In the genomic region with DNA sequence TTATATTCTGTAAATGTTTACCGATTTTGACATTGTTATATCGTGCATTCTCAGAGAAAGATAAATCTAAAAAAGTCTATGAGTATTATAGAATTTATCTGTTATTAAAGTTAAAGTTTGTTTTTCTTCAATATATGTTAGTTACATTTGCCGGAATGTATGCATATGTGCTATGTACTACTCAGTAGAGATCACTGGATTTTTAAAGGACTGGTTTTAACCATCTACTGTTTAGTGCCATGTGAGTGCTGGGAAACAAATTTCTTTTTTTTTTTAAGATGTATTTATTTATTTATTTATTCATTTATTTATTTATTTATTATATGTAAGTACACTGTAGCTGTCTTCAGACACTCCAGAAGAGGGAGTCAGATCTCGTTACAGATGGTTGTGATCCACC, we compare ENCODE assay signal across 25 mouse cellular contexts. TPM values are rescaled to one million over a fixed set of nuclear protein-coding genes. Genes with fewer than 3 reads are reported as not detected.
DNase-seq lines count a peak whose midpoint lies in the region; ATAC-seq and TF ChIP-seq lines count a peak whose summit lies in the region.
"Had no signal": no experiment of that assay in that cellular context is flagged by ENCODE, and none has a peak within 500 bp of the region (broad histone marks: within the 10 kb centered on the region; RNA-seq: fewer than 3 reads in every experiment).

No protein-coding gene starts in this region.

- no peak for TF ChIP-seq POLR2A in limb, embryonic 14.5 days (IDR thresholded peaks at IDR 0.05; ENCODE audit: borderline replicate concordance, extremely low read depth, insufficient read depth, insufficient read length)

- H3K27ac ChIP-seq in limb, embryonic 11.5 days (replicated peaks; ENCODE audit: low read depth, low read length) = no peak overlapping the region
- H3K27ac ChIP-seq in limb, embryonic 10.5 days = no peak overlapping the region
- H3K27ac ChIP-seq in midbrain, postnatal 0 days (ENCODE audit: low read depth, low read length) = no peak overlapping the region
- H3K27ac ChIP-seq in midbrain, embryonic 10.5 days (replicated peaks) = no peak overlapping the region
- H3K27ac ChIP-seq in limb, embryonic 14.5 days (replicated peaks; ENCODE audit: low read depth, low read length) = no peak overlapping the region
- no peak overlapping the region for H3K27ac ChIP-seq in stomach, embryonic 15.5 days
- H3K27ac ChIP-seq: embryonic facial prominence, embryonic 15.5 days; forebrain, embryonic 10.5 days; heart, embryonic 10.5 days; heart, embryonic 15.5 days; hindbrain, embryonic 10.5 days; hindbrain, embryonic 14.5 days had no signal

- DNase-seq in limb, embryonic 11.5 days (ENCODE audit: low spot score) = no peak
- no peak for DNase-seq in limb, embryonic 10.5 days (ENCODE audit: low spot score)
- no peak for DNase-seq in midbrain, postnatal 0 days (ENCODE audit: low spot score)
- no peak for DNase-seq in midbrain, embryonic 10.5 days (ENCODE audit: low spot score)
- no peak for DNase-seq in limb, embryonic 14.5 days (ENCODE audit: low spot score)
- DNase-seq: adrenal gland, adult 2 months; cerebellum, adult 11 months; cerebellum, adult 8-10 months; cerebellum, postnatal 14 days; embryo, embryonic 11 days; gastrocnemius, postnatal 10 days; heart, adult 18-20 months; heart, postnatal 14 days had no signal

- no peak overlapping the region for H3K4me3 ChIP-seq in limb, embryonic 11.5 days (ENCODE audit: low read depth, low read length)
- no peak overlapping the region for H3K4me3 ChIP-seq in limb, embryonic 10.5 days
- no peak overlapping the region for H3K4me3 ChIP-seq in midbrain, postnatal 0 days (ENCODE audit: low read depth, low read length)
- H3K4me3 ChIP-seq in midbrain, embryonic 10.5 days = no peak overlapping the region
- no peak overlapping the region for H3K4me3 ChIP-seq in limb, embryonic 14.5 days (replicated peaks; ENCODE audit: low read length)
- H3K4me3 ChIP-seq in stomach, embryonic 15.5 days (replicated peaks) = no peak overlapping the region
- H3K4me3 ChIP-seq: embryonic facial prominence, embryonic 15.5 days; erythroblast, embryonic 14.5 days; forebrain, embryonic 10.5 days; heart, embryonic 10.5 days; heart, embryonic 15.5 days; hindbrain, embryonic 10.5 days had no signal

- peak; percentile 57; the same call in 1 of the 2 replicates for ATAC-seq in limb, embryonic 11.5 days (ENCODE audit: insufficient number of reproducible peaks, low FRiP score, low TSS enrichment, low read depth)
- peak; percentile 41; the same call in 1 of the 2 replicates for ATAC-seq in midbrain, postnatal 0 days (ENCODE audit: low FRiP score)
- ATAC-seq in limb, embryonic 14.5 days (ENCODE audit: low FRiP score, low read depth) = peak; percentile 34; the same call in 1 of the 2 replicates
- ATAC-seq in stomach, embryonic 15.5 days (ENCODE audit: insufficient read depth, low FRiP score, low read depth) = 0 out of 2 replicates have a peak, but pooled peaks have one; percentile 18
- no peak for ATAC-seq in monocyte, adult 5-6 weeks (replicated peaks; ENCODE audit: insufficient number of reproducible peaks, low FRiP score, low TSS enrichment, poor library complexity, severe bottlenecking)
- ATAC-seq: forebrain, embryonic 16.5 days had no signal

- no peaks in the 10 kb centered on the region for H3K27me3 ChIP-seq in limb, embryonic 11.5 days (ENCODE audit: control insufficient read depth, insufficient read depth, low read length)
- H3K27me3 ChIP-seq in limb, embryonic 10.5 days (ENCODE audit: low read depth, poor library complexity, severe bottlenecking) = no peaks in the 10 kb centered on the region
- no peaks in the 10 kb centered on the region for H3K27me3 ChIP-seq in midbrain, postnatal 0 days (ENCODE audit: insufficient read depth, low read length)
- no peaks in the 10 kb centered on the region for H3K27me3 ChIP-seq in midbrain, embryonic 10.5 days (ENCODE audit: low read depth, poor library complexity, severe bottlenecking)
- H3K27me3 ChIP-seq in limb, embryonic 14.5 days (ENCODE audit: control insufficient read depth, insufficient read depth, low read length) = no peaks in the 10 kb centered on the region
- no peaks in the 10 kb centered on the region for H3K27me3 ChIP-seq in stomach, embryonic 15.5 days (replicated peaks)
- H3K27me3 ChIP-seq: embryonic facial prominence, embryonic 15.5 days; heart, embryonic 15.5 days had no signal

- TF ChIP-seq CTCF in midbrain, postnatal 0 days (IDR thresholded peaks at IDR 0.05) = no peak

- 88% methylated on average over 4 of the region's 4 CpGs for WGBS in limb, embryonic 11.5 days
- 91% methylated on average over 4 of the region's 4 CpGs for WGBS in limb, embryonic 10.5 days
- 85% methylated on average over 4 of the region's 4 CpGs for WGBS in midbrain, postnatal 0 days
- WGBS in midbrain, embryonic 10.5 days = 86% methylated on average over 4 of the region's 4 CpGs
- WGBS in limb, embryonic 14.5 days = 82% methylated on average over 4 of the region's 4 CpGs
- WGBS in stomach, embryonic 15.5 days = 85% methylated on average over 4 of the region's 4 CpGs

- H3K9ac ChIP-seq in limb, embryonic 11.5 days (ENCODE audit: low read length) = no peak overlapping the region
- H3K9ac ChIP-seq in midbrain, postnatal 0 days (replicated peaks; ENCODE audit: low read length, poor library complexity, severe bottlenecking) = no peak overlapping the region
- no peak overlapping the region for H3K9ac ChIP-seq in limb, embryonic 14.5 days (ENCODE audit: low read depth, low read length, severe bottlenecking)
- no peak overlapping the region for H3K9ac ChIP-seq in stomach, embryonic 15.5 days
- H3K9ac ChIP-seq: embryonic facial prominence, embryonic 15.5 days; heart, embryonic 15.5 days; hindbrain, embryonic 14.5 days had no signal

- no peaks in the 10 kb centered on the region for H3K4me1 ChIP-seq in limb, embryonic 11.5 days (ENCODE audit: control insufficient read depth, insufficient read depth, low read length)
- no peaks in the 10 kb centered on the region for H3K4me1 ChIP-seq in limb, embryonic 10.5 days
- no peaks in the 10 kb centered on the region for H3K4me1 ChIP-seq in midbrain, postnatal 0 days (ENCODE audit: insufficient read depth, low read length)
- no peaks in the 10 kb centered on the region for H3K4me1 ChIP-seq in midbrain, embryonic 10.5 days
- H3K4me1 ChIP-seq in limb, embryonic 14.5 days (ENCODE audit: control insufficient read depth, insufficient read depth, low read length) = no peaks in the 10 kb centered on the region
- no peaks in the 10 kb centered on the region for H3K4me1 ChIP-seq in stomach, embryonic 15.5 days
- H3K4me1 ChIP-seq: embryonic facial prominence, embryonic 15.5 days; forebrain, embryonic 10.5 days; heart, embryonic 10.5 days; heart, embryonic 15.5 days; hindbrain, embryonic 10.5 days had no signal

- no peak overlapping the region for H3K4me2 ChIP-seq in limb, embryonic 11.5 days (ENCODE audit: low read depth, severe bottlenecking)
- no peak overlapping the region for H3K4me2 ChIP-seq in midbrain, postnatal 0 days (ENCODE audit: low read depth, low read length, poor library complexity, severe bottlenecking)
- H3K4me2 ChIP-seq in limb, embryonic 14.5 days (replicated peaks; ENCODE audit: low read depth, low read length, severe bottlenecking) = no peak overlapping the region
- H3K4me2 ChIP-seq in stomach, embryonic 15.5 days = no peak overlapping the region
- H3K4me2 ChIP-seq: embryonic facial prominence, embryonic 15.5 days; heart, embryonic 15.5 days; hindbrain, embryonic 14.5 days had no signal

- H3K9me3 ChIP-seq in limb, embryonic 11.5 days (ENCODE audit: control insufficient read depth, low read length) = peaks cover 15% of the 10 kb centered on the region
- H3K9me3 ChIP-seq in limb, embryonic 10.5 days (replicated peaks) = peaks cover 35% of the 10 kb centered on the region
- H3K9me3 ChIP-seq in midbrain, postnatal 0 days (ENCODE audit: low read length) = peaks cover 53% of the 10 kb centered on the region
- peaks cover 93% of the 10 kb centered on the region for H3K9me3 ChIP-seq in midbrain, embryonic 10.5 days (replicated peaks)
- peaks cover 59% of the 10 kb centered on the region for H3K9me3 ChIP-seq in limb, embryonic 14.5 days (ENCODE audit: control insufficient read depth, low read length)
- H3K9me3 ChIP-seq in stomach, embryonic 15.5 days = peaks cover 33% of the 10 kb centered on the region

- H3K36me3 ChIP-seq in limb, embryonic 11.5 days (ENCODE audit: control insufficient read depth, insufficient read depth, low read length) = no peaks in the 10 kb centered on the region
- H3K36me3 ChIP-seq in limb, embryonic 10.5 days = no peaks in the 10 kb centered on the region
- H3K36me3 ChIP-seq in midbrain, postnatal 0 days (ENCODE audit: insufficient read depth, low read length) = no peaks in the 10 kb centered on the region
- H3K36me3 ChIP-seq in midbrain, embryonic 10.5 days = no peaks in the 10 kb centered on the region
- no peaks in the 10 kb centered on the region for H3K36me3 ChIP-seq in limb, embryonic 14.5 days (ENCODE audit: control insufficient read depth, insufficient read depth, low read length)
- no peaks in the 10 kb centered on the region for H3K36me3 ChIP-seq in stomach, embryonic 15.5 days
- H3K36me3 ChIP-seq: embryonic facial prominence, embryonic 15.5 days; forebrain, embryonic 10.5 days; heart, embryonic 10.5 days; heart, embryonic 15.5 days; hindbrain, embryonic 10.5 days had no signal

RNA-seq across cellular contexts. Expression of gene Zfp981, which starts 32.7 kb away (rescaled TPM):
- polyA plus RNA-seq in limb, embryonic 11.5 days (2014; fragmentation: Nextera tagmentation; extraction: Ambion mirVana) = 0.05 TPM in 1 of 2 replicates, not detected in the other
- 0.09 and 0.10 TPM in 2 replicates for polyA plus RNA-seq in limb, embryonic 10.5 days (2016; fragmentation: Nextera tagmentation; extraction: Ambion mirVana)
- total RNA-seq in midbrain, postnatal 0 days (2014; rRNA removed) = 0.11 TPM in 1 of 2 replicates, not detected in the other
- 0.10 and 0.16 TPM in 2 replicates for polyA plus RNA-seq in midbrain, postnatal 0 days (2015; fragmentation: Nextera tagmentation; extraction: Ambion mirVana)
- 0.11 TPM in 1 of 2 replicates, not detected in the other for polyA plus RNA-seq in midbrain, embryonic 10.5 days (2016; fragmentation: Nextera tagmentation; extraction: Ambion mirVana)
- 0.06 and 0.09 TPM in 2 replicates for polyA plus RNA-seq in limb, embryonic 14.5 days (2012; rRNA removed)
- polyA plus RNA-seq in limb, embryonic 14.5 days (2014; fragmentation: Nextera tagmentation; extraction: Ambion mirVana) = 0.14 TPM in 1 of 2 replicates, not detected in the other
- 0.09 TPM in 1 of 2 replicates, not detected in the other for polyA plus RNA-seq in stomach, embryonic 15.5 days (2015; fragmentation: Nextera tagmentation; extraction: Ambion mirVana)
- not detected in 3 replicates for total RNA-seq in monocyte, adult 5-6 weeks (2017)
- total RNA-seq: common myeloid progenitor, adult 5-6 weeks had no signal
- polyA plus RNA-seq: adrenal gland, adult 2 months; embryonic facial prominence, embryonic 11.5 days; erythroblast, embryonic 14.5 days had no signal
